Mouse (Mus musculus) erythroblast, embryonic 14.5 days (primary cell): ENCODE measurements around the gene Anln. TPM values are rescaled to one million over a fixed set of nuclear protein-coding genes. Genes with fewer than 3 reads are reported as not detected.
"Not testable (repeated sequence)": the region's sequence is repeated elsewhere in the genome, so short reads cannot be mapped to it uniquely, and the experiment has no call there.

Source experiments
- H3K27me3 ChIP-seq: 2 replicates; pipeline ENCODE4 v1.6.1; 2012; ENCODE audit warnings: inconsistent platforms; ENCODE audit not compliant: control insufficient read depth
- H3K36me3 ChIP-seq: 2 replicates; pipeline ENCODE4 v1.6.1; 2012; ENCODE audit warnings: mild to moderate bottlenecking, inconsistent platforms; ENCODE audit not compliant: control insufficient read depth
- H3K4me1 ChIP-seq: 2 replicates; pipeline ENCODE4 v1.6.1; 2012; ENCODE audit warnings: inconsistent platforms; ENCODE audit not compliant: control insufficient read depth
- H3K4me3 ChIP-seq: replicated peaks from 2 replicates; pipeline ENCODE3; 2012; ENCODE audit warnings: moderate library complexity, mild to moderate bottlenecking, inconsistent platforms
- H3K9me3 ChIP-seq: 2 replicates; pipeline ENCODE4 v1.6.1; 2012; ENCODE audit warnings: low read length, inconsistent platforms, mixed read lengths; ENCODE audit not compliant: control insufficient read depth
- GATA1 ChIP-seq: IDR thresholded peaks from 2 replicates; pipeline ENCODE4 v1.6.1; 2012; ENCODE audit warnings: low read length, inconsistent platforms, mixed read lengths
- TAL1 ChIP-seq: IDR thresholded peaks from 3 replicates; pipeline ENCODE4 v1.6.1; 2012; ENCODE audit warnings: low read length, inconsistent platforms, mixed read lengths
- polyA plus RNA-seq: library from polyadenylated mRNA; stranded (reverse); fragments of >175 nt; gene quantifications from 2 replicates; pipeline ENCODE4 v1.2.3, GENCODE M21; 2012

The Anln gene
- polyA plus RNA-seq, 1 experiment = 0.87 TPM

GRCm38 (mm10) chr9:22423507-22423906 is 34.5 kb upstream of the Anln start:
- no peak for TF ChIP-seq GATA1
- TF ChIP-seq TAL1 = no peak

GRCm38 (mm10) chr9:22422559-22422958 is 33.6 kb upstream of the Anln start:
- Histone ChIP-seq H3K4me3 (no peak overlapping the region), H3K27me3 (no peaks in the 10 kb centered on the region), H3K9me3 (no peaks in the 10 kb centered on the region), H3K36me3 (no peaks in the 10 kb centered on the region), H3K4me1 (peaks cover 6% of the 10 kb centered on the region)
- TF ChIP-seq TAL1 = no peak
- no peak for TF ChIP-seq GATA1

More at GRCm38 (mm10) chr9:22423507-22423906, 34.5 kb upstream of the Anln start:
- Histone ChIP-seq H3K4me1 (peaks cover 8% of the 10 kb centered on the region), H3K27me3 (no peaks in the 10 kb centered on the region), H3K36me3 (no peaks in the 10 kb centered on the region), H3K9me3 (no peaks in the 10 kb centered on the region), H3K4me3 (no peak overlapping the region)

GRCm38 (mm10) chr9:22420491-22420890 is 31.5 kb upstream of the Anln start:
- Histone ChIP-seq H3K4me3 (no peak overlapping the region), H3K4me1 (peaks cover 6% of the 10 kb centered on the region), H3K27me3 (no peaks in the 10 kb centered on the region), H3K36me3 (no peaks in the 10 kb centered on the region), H3K9me3 (no peaks in the 10 kb centered on the region)
- no peak for TF ChIP-seq GATA1
- no peak for TF ChIP-seq TAL1

- no peaks in the 10 kb centered on the region for H3K9me3 ChIP-seq
- no peaks in the 10 kb centered on the region for H3K27me3 ChIP-seq
- no peaks in the 10 kb centered on the region for H3K36me3 ChIP-seq
- peaks cover 6% of the 10 kb centered on the region for H3K4me1 ChIP-seq
- TF ChIP-seq TAL1 (no peak), GATA1 (no peak)
- H3K4me3 ChIP-seq = no peak overlapping the region
Observed at GRCm38 (mm10) chr9:22419877-22420276, 30.9 kb upstream of the Anln start.

GRCm38 (mm10) chr9:22417547-22417946 is 28.6 kb upstream of the Anln start:
- Histone ChIP-seq H3K4me1 (peaks cover 6% of the 10 kb centered on the region), H3K27me3 (no peaks in the 10 kb centered on the region), H3K4me3 (no peak overlapping the region), H3K9me3 (no peaks in the 10 kb centered on the region), H3K36me3 (no peaks in the 10 kb centered on the region)
- TF ChIP-seq TAL1 = no peak
- TF ChIP-seq GATA1 = no peak

GRCm38 (mm10) chr9:22416187-22416586 is 27.2 kb upstream of the Anln start:
- Histone ChIP-seq H3K36me3 (no peaks in the 10 kb centered on the region), H3K4me3 (no peak overlapping the region), H3K9me3 (no peaks in the 10 kb centered on the region), H3K27me3 (no peaks in the 10 kb centered on the region), H3K4me1 (peaks cover 16% of the 10 kb centered on the region)
- TF ChIP-seq GATA1 (no peak), TAL1 (no peak)

- Histone ChIP-seq H3K9me3 (no peaks in the 10 kb centered on the region), H3K4me3 (peak within 1 kb of the TSS; percentile 75), H3K36me3 (no peaks in the 10 kb centered on the region), H3K4me1 (peaks cover 16% of the 10 kb centered on the region), H3K27me3 (no peaks in the 10 kb centered on the region)
- no peak for TF ChIP-seq TAL1
- no peak for TF ChIP-seq GATA1
Observed at GRCm38 (mm10) chr9:22411002-22411857, 22.2 kb upstream of the Anln start, which contains the start of gene 9530077C05Rik. Gene 9530077C05Rik (plus strand): TSS chr9:22411513.

- no peaks in the 10 kb centered on the region for H3K9me3 ChIP-seq
- no peaks in the 10 kb centered on the region for H3K36me3 ChIP-seq
- peaks cover 16% of the 10 kb centered on the region for H3K4me1 ChIP-seq
- H3K27me3 ChIP-seq = no peaks in the 10 kb centered on the region
- TF ChIP-seq GATA1 (no peak), TAL1 (no peak)
- no peak overlapping the region for H3K4me3 ChIP-seq
Observed at GRCm38 (mm10) chr9:22409501-22409900, 20.5 kb upstream of the Anln start.

GRCm38 (mm10) chr9:22408344-22408743 is 19.4 kb upstream of the Anln start:
- not testable (repeated sequence) for H3K9me3 ChIP-seq, H3K4me3 ChIP-seq

GRCm38 (mm10) chr9:22407633-22408032 is 18.6 kb upstream of the Anln start:
- not testable (repeated sequence) for H3K9me3 ChIP-seq, H3K4me3 ChIP-seq, H3K27me3 ChIP-seq

More at GRCm38 (mm10) chr9:22408344-22408743, 19.4 kb upstream of the Anln start:
- H3K27me3 ChIP-seq, H3K36me3 ChIP-seq: not testable (repeated sequence)
- H3K4me1 ChIP-seq = peaks cover 16% of the 10 kb centered on the region

More at GRCm38 (mm10) chr9:22407633-22408032, 18.6 kb upstream of the Anln start:
- H3K4me1 ChIP-seq = peaks cover 16% of the 10 kb centered on the region
- H3K36me3 ChIP-seq = not testable (repeated sequence)
